Mouse (Mus musculus) limb, embryonic 14.5 days (tissue): Measurements from ENCODE around the gene Ppp1r13b. TPM values are rescaled to one million over a fixed set of nuclear protein-coding genes. Genes with fewer than 3 reads are reported as not detected.

Experiments
- ATAC-seq: fragments of 200-750 bp; cut with Nextera tagmentation; 2 replicates; pipeline ENCODE4 v1.8.0; 2017; ENCODE audit warnings: low read depth, moderate number of reproducible peaks, moderate TSS enrichment; ENCODE audit not compliant: low FRiP score
- DNase-seq: peaks from one replicate; pipeline ENCODE4 v3.0.0-alpha.2; 2015; ENCODE audit warnings: low spot score
- H3K27ac ChIP-seq: fragments of 300-500 bp; sonication (generic); replicated peaks from 2 replicates; pipeline ENCODE4 v1.5.1; 2014; ENCODE audit warnings: low read depth, mild to moderate bottlenecking, low read length, moderate library complexity, mixed read lengths
- H3K27me3 ChIP-seq: fragments of 300-500 bp; sonication (generic); 2 replicates; pipeline ENCODE4 v1.6.1; 2014; ENCODE audit warnings: low read length, mixed read lengths; ENCODE audit not compliant: control insufficient read depth, insufficient read depth
- H3K36me3 ChIP-seq: fragments of 300-500 bp; sonication (generic); 2 replicates; pipeline ENCODE4 v1.6.1; 2014; ENCODE audit warnings: mild to moderate bottlenecking, low read length, moderate library complexity, mixed read lengths; ENCODE audit not compliant: control insufficient read depth, insufficient read depth
- H3K4me1 ChIP-seq: fragments of 300-500 bp; sonication (generic); 2 replicates; pipeline ENCODE4 v1.6.1; 2014; ENCODE audit warnings: antibody characterized with exemption, low read length, mixed read lengths; ENCODE audit not compliant: control insufficient read depth, insufficient read depth
- H3K4me2 ChIP-seq: fragments of 300-500 bp; sonication (generic); replicated peaks from 2 replicates; pipeline ENCODE4 v1.6.1; 2014; ENCODE audit warnings: low read depth, mild to moderate bottlenecking, low read length, moderate library complexity; ENCODE audit not compliant: severe bottlenecking
- H3K4me3 ChIP-seq: fragments of 300-500 bp; sonication (generic); replicated peaks from 2 replicates; pipeline ENCODE4 v1.5.1; 2014; ENCODE audit warnings: low read length
- H3K9ac ChIP-seq: fragments of 300-500 bp; sonication (generic); 2 replicates; pipeline ENCODE4 v1.6.1; 2014; ENCODE audit warnings: mild to moderate bottlenecking, low read depth, low read length, moderate library complexity; ENCODE audit not compliant: severe bottlenecking
- H3K9me3 ChIP-seq: fragments of 300-500 bp; sonication (generic); 2 replicates; pipeline ENCODE4 v1.6.1; 2016; ENCODE audit warnings: low read length; ENCODE audit not compliant: control insufficient read depth
- POLR2A ChIP-seq: fragments of 200-500 bp; IDR thresholded peaks from 2 replicates; pipeline ENCODE4 v1.8.0; 2012; ENCODE audit warnings: inconsistent platforms, mild to moderate bottlenecking, moderate library complexity, borderline replicate concordance; ENCODE audit not compliant: insufficient read depth, insufficient read length; ENCODE audit errors: extremely low read depth
- WGBS: fragments of 180-500 bp; shearing (Covaris S2); extraction: QIAGEN DNeasy Blood & Tissue Kit; methylation state at CpG from one replicate; pipeline ENCODE4 v1.1.7; 2014; 5-methylcytosine and 5-hydroxymethylcytosine counted together
- polyA plus RNA-seq, 2 experiments: library from polyadenylated mRNA; depleted of rRNA in 1 of 2; stranded (reverse) in 1 of 2; unstranded in 1 of 2; fragments of >200 nt; fragmentation: Nextera tagmentation in 1 of 2; extraction: Ambion mirVana in 1 of 2; gene quantifications; 2 replicates each; pipeline versions ENCODE4 v1.2.1 to v1.2.3; 2012 to 2014

Ppp1r13b gene
- polyA plus RNA-seq, 2 experiments = 16.8 to 17.3 TPM

GRCm38 (mm10) chr12:111928411-111928966, 20.6 kb upstream of the Ppp1r13b start:
- no peaks in the 10 kb centered on the region for H3K9me3 ChIP-seq
- H3K4me3 ChIP-seq = no peak overlapping the region
- 77% methylated on average over 18 of the region's 18 CpGs for WGBS
- TF ChIP-seq POLR2A = no peak
- H3K4me1 ChIP-seq = peaks cover 20% of the 10 kb centered on the region
- H3K9ac ChIP-seq = no peak overlapping the region
- ATAC-seq (no peak), DNase-seq (peak; percentile 42)
- H3K27me3 ChIP-seq = no peaks in the 10 kb centered on the region
- H3K27ac ChIP-seq = no peak overlapping the region
- no peak overlapping the region for H3K4me2 ChIP-seq
- H3K36me3 ChIP-seq = no peaks in the 10 kb centered on the region

DNA sequence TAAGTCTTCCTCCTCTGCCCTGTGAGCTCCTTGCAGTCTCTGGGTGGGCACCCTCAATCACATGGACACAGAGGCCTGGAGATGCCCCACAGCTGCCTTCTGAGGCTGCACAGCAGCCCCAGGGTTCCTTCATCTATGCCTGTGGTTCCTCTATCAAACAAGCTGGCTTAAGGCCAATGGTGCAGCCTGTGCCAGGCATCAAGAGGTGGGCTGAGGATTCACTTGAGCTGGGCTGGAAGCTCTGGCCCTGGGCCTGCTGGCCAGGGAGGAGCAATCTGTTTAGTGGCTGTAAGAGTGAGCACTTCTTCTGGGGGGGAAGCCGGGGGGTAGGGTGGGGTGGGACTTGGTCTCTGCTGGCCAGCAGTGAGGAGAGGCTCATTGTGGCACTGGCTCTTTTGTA, 19.4 kb upstream of the Ppp1r13b start:
- Histone ChIP-seq H3K36me3 (no peaks in the 10 kb centered on the region), H3K4me1 (peaks cover 14% of the 10 kb centered on the region), H3K9me3 (no peaks in the 10 kb centered on the region), H3K4me3 (no peak overlapping the region), H3K9ac (no peak overlapping the region), H3K4me2 (no peak overlapping the region), H3K27ac (no peak overlapping the region), H3K27me3 (no peaks in the 10 kb centered on the region)
- ATAC-seq (no peak), DNase-seq (no peak)
- 69% methylated on average over 1 of the region's 1 CpGs for WGBS
- TF ChIP-seq POLR2A = no peak

- Histone ChIP-seq H3K4me2 (no peak overlapping the region), H3K27me3 (no peaks in the 10 kb centered on the region), H3K27ac (no peak overlapping the region), H3K9me3 (no peaks in the 10 kb centered on the region), H3K9ac (no peak overlapping the region), H3K36me3 (no peaks in the 10 kb centered on the region), H3K4me1 (peaks cover 9% of the 10 kb centered on the region; the same call in 1 of the 2 replicates), H3K4me3 (no peak overlapping the region)
- TF ChIP-seq POLR2A = no peak
- ATAC-seq = no peak
- DNase-seq = no peak
- WGBS = 90% methylated on average over 6 of the region's 6 CpGs
Measured at GRCm38 (mm10) chr12:111923117-111923516, 15.2 kb upstream of the Ppp1r13b start.

DNA sequence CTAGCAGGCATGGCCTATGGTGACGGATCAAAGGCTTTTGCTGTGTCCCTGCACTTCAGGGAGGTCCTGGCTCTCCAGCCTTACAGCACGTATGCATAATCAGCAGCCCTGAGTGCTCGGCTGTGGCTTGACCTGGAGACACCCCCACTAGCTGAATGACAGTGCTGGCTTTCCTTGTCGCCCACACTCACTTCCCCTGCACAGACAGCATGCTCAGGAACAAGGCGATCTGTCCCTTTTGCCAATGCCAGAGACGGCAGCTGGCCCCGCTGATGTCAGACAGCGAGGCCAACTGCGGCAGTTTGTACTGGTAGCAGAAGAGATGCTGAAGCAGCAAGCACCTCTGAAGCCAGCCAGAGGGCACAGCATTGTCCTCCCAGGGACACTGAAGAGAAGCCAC, 12.1 kb upstream of the Ppp1r13b start:
- H3K9ac ChIP-seq = no peak overlapping the region

DNA sequence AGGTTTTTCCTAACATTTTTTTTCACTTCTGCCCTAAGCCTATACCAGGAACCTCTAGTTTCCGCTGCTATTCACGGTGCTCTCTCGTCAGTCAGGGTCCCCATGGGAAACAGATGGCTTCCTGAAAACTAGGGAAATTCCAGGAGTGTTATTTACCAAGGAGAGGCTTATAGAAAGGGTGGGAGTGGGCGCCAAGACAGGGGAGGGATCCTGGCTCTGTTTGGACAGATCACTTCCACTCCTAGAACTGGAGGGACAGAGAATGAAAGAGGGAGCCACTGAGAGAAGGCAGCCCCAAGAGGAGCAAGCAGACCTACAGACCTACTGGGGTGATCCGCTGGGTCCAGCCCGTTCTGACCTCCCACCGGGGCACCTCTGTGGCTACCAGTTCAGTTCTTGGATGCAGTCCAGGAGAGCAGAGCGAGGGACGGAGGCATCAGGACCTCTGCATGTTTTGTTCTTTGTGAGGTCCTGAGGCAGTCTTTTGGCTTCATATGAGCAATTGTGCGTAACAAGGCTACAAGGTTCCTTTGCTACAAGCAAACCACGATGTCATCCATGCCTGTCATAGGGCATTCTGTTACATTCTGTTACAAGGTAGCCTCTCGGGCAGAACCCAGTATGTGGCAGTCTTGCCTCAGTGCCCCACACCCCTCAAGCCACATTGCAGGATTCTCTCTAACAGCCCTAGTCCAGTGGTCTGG, 8.8 kb upstream of the Ppp1r13b start:
- Histone ChIP-seq H3K9me3 (no peaks in the 10 kb centered on the region), H3K4me1 (peaks cover 13% of the 10 kb centered on the region), H3K27me3 (no peaks in the 10 kb centered on the region), H3K9ac (0 out of 2 replicates have a peak overlapping the region, but pooled peaks have one; percentile 3), H3K36me3 (no peaks in the 10 kb centered on the region), H3K4me3 (no peak overlapping the region), H3K27ac (peak overlapping the region; percentile 38), H3K4me2 (no peak overlapping the region)
- no peak for TF ChIP-seq POLR2A
- no peak for DNase-seq
- no peak for ATAC-seq
- 43% methylated on average over 12 of the region's 12 CpGs for WGBS

More for the DNA sequence above, 12.1 kb upstream of the Ppp1r13b start:
- Histone ChIP-seq H3K4me1 (peaks cover 16% of the 10 kb centered on the region), H3K27me3 (no peaks in the 10 kb centered on the region), H3K36me3 (no peaks in the 10 kb centered on the region), H3K4me3 (no peak overlapping the region), H3K9me3 (no peaks in the 10 kb centered on the region), H3K4me2 (no peak overlapping the region), H3K27ac (no peak overlapping the region)
- TF ChIP-seq POLR2A = no peak
- 47% methylated on average over 9 of the region's 9 CpGs for WGBS
- no peak for DNase-seq
- no peak for ATAC-seq
